Comparison of ENCODE assay signal across 25 mouse cellular contexts in the genomic region with DNA sequence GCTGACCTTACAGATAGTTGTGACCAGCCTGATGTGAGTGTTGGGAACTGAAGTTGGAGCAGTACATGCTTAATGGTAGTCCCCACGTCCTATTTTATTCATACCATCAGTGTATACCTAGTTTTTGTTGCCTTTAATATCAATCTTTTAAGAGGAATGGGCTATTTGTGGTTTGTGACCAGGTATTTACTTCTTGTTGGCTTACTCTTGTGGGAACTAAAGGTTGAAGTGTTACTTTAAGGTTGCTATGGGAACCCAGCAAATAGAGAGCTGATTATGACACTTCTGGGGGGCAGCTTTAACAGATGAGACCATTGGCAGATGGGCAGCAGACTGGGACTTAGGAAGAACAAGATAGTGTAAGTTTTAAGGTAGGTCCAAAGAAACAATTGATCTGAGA. TPM values are rescaled to one million over a fixed set of nuclear protein-coding genes. Genes with fewer than 3 reads are reported as not detected.
"Had no signal": no experiment of that assay in that cellular context is flagged by ENCODE, and none has a peak within 500 bp of the region (broad histone marks: within the 10 kb centered on the region; RNA-seq: fewer than 3 reads in every experiment).

A gene (plus strand): TSS at position 301 of the 400 bp plus-strand sequence.

- H3K4me3 ChIP-seq: neural tube, embryonic 12.5 days; neural tube, embryonic 13.5 days; neural tube, embryonic 15.5 days; stomach, embryonic 15.5 days had no signal

- H3K4me1 ChIP-seq: neural tube, embryonic 12.5 days; neural tube, embryonic 13.5 days; stomach, embryonic 15.5 days had no signal

- H3K27ac ChIP-seq: neural tube, embryonic 12.5 days; neural tube, embryonic 13.5 days; neural tube, embryonic 15.5 days; stomach, embryonic 15.5 days; stomach, postnatal 0 days had no signal

- H3K27me3 ChIP-seq: neural tube, embryonic 12.5 days; neural tube, embryonic 13.5 days; neural tube, embryonic 15.5 days; stomach, embryonic 15.5 days had no signal

- H3K36me3 ChIP-seq: neural tube, embryonic 12.5 days; neural tube, embryonic 13.5 days; neural tube, embryonic 15.5 days; stomach, embryonic 15.5 days had no signal

- DNase-seq: retina, postnatal 1 day; right cerebral cortex, adult 18-20 months; right cerebral cortex, postnatal 14 days; right cerebral cortex, postnatal 25 days; right cerebral cortex, postnatal 4 days; spleen, adult 18-20 months; thymus, adult 18-20 months; thymus, adult 2 months; thymus, postnatal 14 days; thymus, postnatal 25 days; thymus, postnatal 36 days; thymus, postnatal 4 days had no signal

RNA-seq across cellular contexts. Expression of the gene that starts here (rescaled TPM):
- polyA plus RNA-seq: neural tube, embryonic 11.5 days; neural tube, embryonic 12.5 days; neural tube, embryonic 13.5 days; neural tube, embryonic 14.5 days; neural tube, embryonic 15.5 days; small intestine, adult 2 months; spleen, adult 2 months; stomach, embryonic 14.5 days; stomach, embryonic 15.5 days; stomach, embryonic 16.5 days; stomach, postnatal 0 days; thymus, adult 2 months; thymus, postnatal 0 days; urinary bladder, adult 2 months had no signal
